32 mouse cellular contexts compared by ENCODE assay signal in the genomic region with DNA sequence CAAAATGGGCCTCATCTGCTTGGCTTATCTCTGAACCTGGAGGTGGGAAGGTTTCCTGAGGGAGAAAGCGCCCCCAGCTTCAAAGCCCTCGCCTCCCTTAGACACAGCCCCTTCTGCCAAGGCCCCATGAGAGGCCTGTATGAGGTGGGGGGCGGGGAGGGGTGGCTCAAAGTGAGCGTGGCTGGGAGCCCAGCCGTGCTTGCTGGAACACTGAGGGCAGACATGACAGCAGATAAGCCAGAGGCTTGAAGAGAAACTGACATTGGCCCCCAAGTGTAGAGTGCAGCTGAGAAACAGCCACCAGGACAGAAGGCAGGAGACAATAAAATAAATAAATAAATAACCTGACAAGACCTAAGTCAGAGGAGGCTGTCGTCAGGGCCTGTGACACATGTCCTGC. TPM values are rescaled to one million over a fixed set of nuclear protein-coding genes. Genes with fewer than 3 reads are reported as not detected.
DNase-seq lines count a peak whose midpoint lies in the region; ATAC-seq and TF ChIP-seq lines count a peak whose summit lies in the region.
"Had no signal": no experiment of that assay in that cellular context is flagged by ENCODE, and none has a peak within 500 bp of the region (broad histone marks: within the 10 kb centered on the region; RNA-seq: fewer than 3 reads in every experiment).

No protein-coding gene starts in this region.

- no peak overlapping the region for H3K4me3 ChIP-seq in forebrain, embryonic 12.5 days (replicated peaks)
- H3K4me3 ChIP-seq in forebrain, embryonic 14.5 days (ENCODE audit: low read depth, low read length) = no peak overlapping the region
- no peak overlapping the region for H3K4me3 ChIP-seq in heart, embryonic 14.5 days (ENCODE audit: control insufficient read depth in 1 of 2, insufficient read depth in 1 of 2, low read depth in 1 of 2, low read length in 2 of 2)
- H3K4me3 ChIP-seq in midbrain, embryonic 13.5 days (replicated peaks) = no peak overlapping the region
- no peak overlapping the region for H3K4me3 ChIP-seq in midbrain, postnatal 0 days (ENCODE audit: low read depth, low read length)
- no peak overlapping the region for H3K4me3 ChIP-seq in liver, embryonic 12.5 days
- H3K4me3 ChIP-seq: embryonic facial prominence, embryonic 12.5 days had no signal

- no peaks in the 10 kb centered on the region for H3K4me1 ChIP-seq in forebrain, embryonic 12.5 days
- H3K4me1 ChIP-seq in forebrain, embryonic 14.5 days (ENCODE audit: control insufficient read depth, insufficient read depth, low read length) = no peaks in the 10 kb centered on the region
- peaks cover 12% of the 10 kb centered on the region in 2 experiments for H3K4me1 ChIP-seq in heart, embryonic 14.5 days (ENCODE audit: control insufficient read depth in 2 of 2, insufficient read depth in 2 of 2, low read length in 2 of 2)
- H3K4me1 ChIP-seq in midbrain, embryonic 13.5 days (replicated peaks) = peaks cover 8% of the 10 kb centered on the region
- no peaks in the 10 kb centered on the region for H3K4me1 ChIP-seq in midbrain, postnatal 0 days (ENCODE audit: insufficient read depth, low read length)
- H3K4me1 ChIP-seq in liver, embryonic 12.5 days = no peaks in the 10 kb centered on the region

- TF ChIP-seq CTCF in midbrain, postnatal 0 days (IDR thresholded peaks at IDR 0.05) = no peak

- no peaks in the 10 kb centered on the region for H3K36me3 ChIP-seq in forebrain, embryonic 12.5 days (replicated peaks)
- no peaks in the 10 kb centered on the region for H3K36me3 ChIP-seq in forebrain, embryonic 14.5 days (ENCODE audit: control insufficient read depth, insufficient read depth, low read length)
- H3K36me3 ChIP-seq in heart, embryonic 14.5 days (ENCODE audit: control insufficient read depth, insufficient read depth, low read length) = no peaks in the 10 kb centered on the region
- no peaks in the 10 kb centered on the region for H3K36me3 ChIP-seq in midbrain, embryonic 13.5 days
- H3K36me3 ChIP-seq in midbrain, postnatal 0 days (ENCODE audit: insufficient read depth, low read length) = no peaks in the 10 kb centered on the region
- H3K36me3 ChIP-seq in liver, embryonic 12.5 days = no peaks in the 10 kb centered on the region
- H3K36me3 ChIP-seq: embryonic facial prominence, embryonic 12.5 days had no signal

- 0 out of 2 replicates have a peak overlapping the region, but pooled peaks have one; percentile 22 for H3K9ac ChIP-seq in forebrain, embryonic 12.5 days
- H3K9ac ChIP-seq in forebrain, embryonic 14.5 days (ENCODE audit: low read length) = no peak overlapping the region
- no peak overlapping the region for H3K9ac ChIP-seq in heart, embryonic 14.5 days (ENCODE audit: low read length)
- no peak overlapping the region for H3K9ac ChIP-seq in midbrain, embryonic 13.5 days (replicated peaks)
- H3K9ac ChIP-seq in midbrain, postnatal 0 days (replicated peaks; ENCODE audit: low read length, poor library complexity, severe bottlenecking) = no peak overlapping the region
- no peak overlapping the region for H3K9ac ChIP-seq in liver, embryonic 12.5 days
- H3K9ac ChIP-seq: embryonic facial prominence, embryonic 12.5 days; hindbrain, embryonic 14.5 days; liver, postnatal 0 days had no signal

- no peak for ATAC-seq in forebrain, embryonic 12.5 days (ENCODE audit: low FRiP score)
- no peak for ATAC-seq in forebrain, embryonic 14.5 days
- ATAC-seq in heart, embryonic 14.5 days (ENCODE audit: insufficient number of reproducible peaks, insufficient read depth, low FRiP score, low read depth) = peak; percentile 71; the same call in 1 of the 2 replicates
- 0 out of 2 replicates have a peak, but pooled peaks have one; percentile 11 for ATAC-seq in midbrain, embryonic 13.5 days
- ATAC-seq in midbrain, postnatal 0 days (ENCODE audit: low FRiP score) = no peak
- no peak for ATAC-seq in liver, embryonic 12.5 days
- ATAC-seq: liver, postnatal 0 days; lung, postnatal 0 days had no signal

- H3K4me2 ChIP-seq in forebrain, embryonic 12.5 days = no peak overlapping the region
- no peak overlapping the region for H3K4me2 ChIP-seq in forebrain, embryonic 14.5 days (ENCODE audit: low read length)
- no peak overlapping the region for H3K4me2 ChIP-seq in heart, embryonic 14.5 days (ENCODE audit: low read length)
- no peak overlapping the region for H3K4me2 ChIP-seq in midbrain, embryonic 13.5 days (replicated peaks)
- no peak overlapping the region for H3K4me2 ChIP-seq in midbrain, postnatal 0 days (ENCODE audit: low read depth, low read length, poor library complexity, severe bottlenecking)
- H3K4me2 ChIP-seq in liver, embryonic 12.5 days = no peak overlapping the region
- H3K4me2 ChIP-seq: embryonic facial prominence, embryonic 12.5 days; hindbrain, embryonic 14.5 days had no signal

- DNase-seq in forebrain, embryonic 14.5 days (ENCODE audit: low spot score) = no peak
- DNase-seq in heart, adult 8-10 months (ENCODE audit: low spot score) = no peak
- DNase-seq in midbrain, postnatal 0 days (ENCODE audit: low spot score) = no peak
- DNase-seq in thymus, adult 18-20 months = no peak
- DNase-seq: adrenal gland, postnatal 10 days; cerebellum, adult 18-20 months; cerebellum, postnatal 14 days; gastrocnemius, postnatal 14 days; kidney, postnatal 36 days; layer of hippocampus, adult 9-11 months; left cerebral cortex, postnatal 4 days; liver, postnatal 0 days; thymus, adult 2 months; thymus, postnatal 4 days had no signal

- no peak overlapping the region for H3K27ac ChIP-seq in forebrain, embryonic 12.5 days
- no peak overlapping the region for H3K27ac ChIP-seq in forebrain, embryonic 14.5 days (ENCODE audit: low read depth, low read length)
- H3K27ac ChIP-seq in heart, embryonic 14.5 days (replicated peaks in 1 of 2; ENCODE audit: control insufficient read depth in 1 of 2, insufficient read depth in 1 of 2, low read depth in 2 of 2, low read length in 2 of 2) = no peak overlapping the region
- no peak overlapping the region for H3K27ac ChIP-seq in midbrain, embryonic 13.5 days
- H3K27ac ChIP-seq in midbrain, postnatal 0 days (ENCODE audit: low read depth, low read length) = no peak overlapping the region
- no peak overlapping the region for H3K27ac ChIP-seq in liver, embryonic 12.5 days
- H3K27ac ChIP-seq: embryonic facial prominence, embryonic 12.5 days; hindbrain, embryonic 14.5 days; macrophage had no signal

- peaks cover 5% of the 10 kb centered on the region; the same call in 1 of the 2 replicates for H3K27me3 ChIP-seq in forebrain, embryonic 12.5 days
- no peaks in the 10 kb centered on the region for H3K27me3 ChIP-seq in forebrain, embryonic 14.5 days (replicated peaks; ENCODE audit: control insufficient read depth, insufficient read depth, low read length)
- H3K27me3 ChIP-seq in heart, embryonic 14.5 days (ENCODE audit: control insufficient read depth, insufficient read depth, low read length) = no peaks in the 10 kb centered on the region
- no peaks in the 10 kb centered on the region for H3K27me3 ChIP-seq in midbrain, embryonic 13.5 days
- no peaks in the 10 kb centered on the region for H3K27me3 ChIP-seq in midbrain, postnatal 0 days (ENCODE audit: insufficient read depth, low read length)
- H3K27me3 ChIP-seq in liver, embryonic 12.5 days (replicated peaks) = no peaks in the 10 kb centered on the region
- H3K27me3 ChIP-seq: embryonic facial prominence, embryonic 12.5 days had no signal

- 67% methylated on average over 6 of the region's 6 CpGs for WGBS in forebrain, embryonic 12.5 days
- WGBS in forebrain, embryonic 14.5 days = 72% methylated on average over 6 of the region's 6 CpGs
- WGBS in heart, embryonic 14.5 days = 21% methylated on average over 6 of the region's 6 CpGs
- WGBS in midbrain, embryonic 13.5 days = 63% methylated on average over 6 of the region's 6 CpGs
- WGBS in midbrain, postnatal 0 days = 61% methylated on average over 6 of the region's 6 CpGs
- 34% methylated on average over 6 of the region's 6 CpGs for WGBS in liver, embryonic 12.5 days (ENCODE audit: insufficient replicate concordance)

- no peaks in the 10 kb centered on the region for H3K9me3 ChIP-seq in forebrain, embryonic 12.5 days
- H3K9me3 ChIP-seq in forebrain, embryonic 14.5 days (replicated peaks; ENCODE audit: control insufficient read depth, low read length) = no peaks in the 10 kb centered on the region
- H3K9me3 ChIP-seq in heart, embryonic 14.5 days (ENCODE audit: control insufficient read depth, low read length) = peaks cover 8% of the 10 kb centered on the region
- no peaks in the 10 kb centered on the region for H3K9me3 ChIP-seq in midbrain, embryonic 13.5 days
- no peaks in the 10 kb centered on the region for H3K9me3 ChIP-seq in midbrain, postnatal 0 days (ENCODE audit: low read length)
- H3K9me3 ChIP-seq in liver, embryonic 12.5 days (replicated peaks) = 0 out of 2 replicates have a peak, but pooled peaks cover 6% of the 10 kb centered on the region

RNA-seq across cellular contexts. Expression of gene 1700021F07Rik, which starts 7.2 kb away (rescaled TPM):
- not detected in 2 replicates for polyA plus RNA-seq in forebrain, embryonic 12.5 days (2016; fragmentation: Nextera tagmentation; extraction: Ambion mirVana)
- polyA plus RNA-seq in forebrain, embryonic 14.5 days (2014; fragmentation: Nextera tagmentation; extraction: Ambion mirVana) = not detected in 2 replicates
- not detected in 2 replicates for polyA plus RNA-seq in heart, embryonic 14.5 days (2014; fragmentation: Nextera tagmentation; extraction: Ambion mirVana)
- total RNA-seq in heart, adult 8-10 months (2022) = not detected
- not detected in 2 replicates for polyA plus RNA-seq in midbrain, embryonic 13.5 days (2015; fragmentation: Nextera tagmentation; extraction: Ambion mirVana)
- not detected in 2 replicates for total RNA-seq in midbrain, postnatal 0 days (2014; rRNA removed)
- not detected in 2 replicates for polyA plus RNA-seq in midbrain, postnatal 0 days (2015; fragmentation: Nextera tagmentation; extraction: Ambion mirVana)
- not detected in 2 replicates for polyA plus RNA-seq in liver, embryonic 12.5 days (2016; fragmentation: Nextera tagmentation; extraction: Ambion mirVana)
- total RNA-seq: adrenal gland, postnatal 10 days; gastrocnemius, postnatal 14 days; heart, adult 18-20 months; left cerebral cortex, adult 8-10 months; left cerebral cortex, postnatal 4 days; liver, adult 2 months; monocyte, adult 5-6 weeks; neutrophil, adult 5-6 weeks had no signal
- polyA plus RNA-seq: embryonic facial prominence, embryonic 12.5 days; forebrain, embryonic 16.5 days; hindbrain, embryonic 14.5 days; intestine, embryonic 14.5 days; kidney, embryonic 14.5 days; liver, adult 2 months; liver, postnatal 0 days; lung, postnatal 0 days; macrophage; small intestine, adult 2 months; stomach, embryonic 16.5 days; thymus, adult 2 months had no signal

Comparison
In these comparisons a context has a peak if more than half of its experiments do, and no peak if none do; other contexts are left out.
1. ATAC-seq: peak in heart, embryonic 14.5 days (single experiment) and midbrain, embryonic 13.5 days (single experiment); none in forebrain, embryonic 12.5 days (single experiment), forebrain, embryonic 14.5 days (single experiment), midbrain, postnatal 0 days (single experiment) and liver, embryonic 12.5 days (single experiment).